In genomic region chr14:52315792-52316440, GRCm38 (mm10) we compare ENCODE assay signal across 8 mouse cellular contexts. TPM values are rescaled to one million over a fixed set of nuclear protein-coding genes. Genes with fewer than 3 reads are reported as not detected.
DNase-seq lines count a peak whose midpoint lies in the region; ATAC-seq and TF ChIP-seq lines count a peak whose summit lies in the region.

No protein-coding gene starts in this region.

- peak overlapping the region; percentile 22; the same call in 1 of the 2 replicates for H3K27ac ChIP-seq in ES-E14 (ENCODE audit: insufficient read depth, low read depth, low read length, poor library complexity, severe bottlenecking)
- H3K27ac ChIP-seq in hindbrain, embryonic 12.5 days: peak overlapping the region; percentile 97

- under 1% methylated on average over 35 of the region's 41 CpGs for WGBS in hindbrain, embryonic 12.5 days

- no peak for DNase-seq in ES-E14 (ENCODE audit: low read depth, low spot score)
- peak; percentile 74 for DNase-seq in cerebellum, adult 11 months
- peak; percentile 61 to 72 for DNase-seq in layer of hippocampus, postnatal 25 days (ENCODE audit: extremely low spot score in 1 of 2, low spot score in 1 of 2)
- peak; percentile 81 for DNase-seq in lung, postnatal 10 days
- DNase-seq in ovary, postnatal 36 days (ENCODE audit: low spot score): peak; percentile 77
- DNase-seq in thymus, postnatal 4 days: peak; percentile 85

- H3K4me3 ChIP-seq in ES-E14 (ENCODE audit: insufficient read depth in 1 of 2, low read depth in 1 of 2, low read length in 2 of 2, poor library complexity in 1 of 2, severe bottlenecking in 1 of 2): peak overlapping the region; percentile 73 to 98
- H3K4me3 ChIP-seq in hindbrain, embryonic 12.5 days: peak overlapping the region; percentile 80

- no peaks in the 10 kb centered on the region for H3K9me3 ChIP-seq in ES-E14 (ENCODE audit: control insufficient read depth, insufficient read depth, low read depth, low read length)
- H3K9me3 ChIP-seq in hindbrain, embryonic 12.5 days (replicated peaks): no peaks in the 10 kb centered on the region

- in situ Hi-C loops in ES-E14 (cut with MboI; ENCODE audit: low sequenced_read_pairs in 2 of 2, unreplicated experiment in 2 of 2): no loop called here

- peak overlapping the region; percentile 84 for H3K4me2 ChIP-seq in hindbrain, embryonic 12.5 days (replicated peaks)

- no peaks in the 10 kb centered on the region for H3K27me3 ChIP-seq in hindbrain, embryonic 12.5 days

- H3K36me3 ChIP-seq in ES-E14 (ENCODE audit: control insufficient read depth, insufficient read depth, low read length, poor library complexity, severe bottlenecking): peaks cover 16% of the 10 kb centered on the region; the same call in 1 of the 2 replicates
- peaks cover 41% of the 10 kb centered on the region for H3K36me3 ChIP-seq in hindbrain, embryonic 12.5 days

- ATAC-seq in frontal cortex, adult (ENCODE audit: low TSS enrichment): peak; percentile 53
- ATAC-seq in hindbrain, embryonic 12.5 days (ENCODE audit: low FRiP score): peak; percentile 91

- H3K9ac ChIP-seq in ES-E14 (ENCODE audit: insufficient read depth, low read depth, low read length, poor library complexity, severe bottlenecking): peak overlapping the region; percentile 77
- H3K9ac ChIP-seq in hindbrain, embryonic 12.5 days: peak overlapping the region; percentile 95

- H3K4me1 ChIP-seq in ES-E14 (ENCODE audit: control insufficient read depth in 2 of 2, insufficient read depth in 2 of 2, low read length in 2 of 2, poor library complexity in 1 of 2): peaks cover 2 to 21% of the 10 kb centered on the region in 2 experiments; a peak in 3 of 4 replicates
- peaks cover 51% of the 10 kb centered on the region for H3K4me1 ChIP-seq in hindbrain, embryonic 12.5 days

TF ChIP-seq in ES-E14, 5 proteins besides CTCF, POLR2A, EP300 and RAD21:
- no peak for TF ChIP-seq ZNF384 (IDR thresholded peaks at IDR 0.05; ENCODE audit: low read depth, low read length)
- 0 out of 2 replicates have a peak, but pooled peaks have one; percentile 44 for TF ChIP-seq HCFC1 (IDR thresholded peaks at IDR 0.05; ENCODE audit: borderline replicate concordance, insufficient read depth, low read length)

RNA-seq across cellular contexts. Expression of gene Mettl3, which starts 11.0 kb away (rescaled TPM):
- 22.0 and 50.3 TPM in 2 replicates for total RNA-seq in ES-E14 (2012; rRNA removed)
- 54.7 and 56.1 TPM in 2 replicates for polyA plus RNA-seq in hindbrain, embryonic 12.5 days (2016; fragmentation: Nextera tagmentation; extraction: Ambion mirVana)
- 10 to 100 TPM; 39.1 to 48.8 TPM for total RNA-seq in layer of hippocampus, postnatal 25 days (2021)

RNA-seq across cellular contexts. Expression of gene Sall2, which starts 12.6 kb away (rescaled TPM):
- total RNA-seq in ES-E14 (2012; rRNA removed): 4.3 and 5.0 TPM in 2 replicates
- polyA plus RNA-seq in hindbrain, embryonic 12.5 days (2016; fragmentation: Nextera tagmentation; extraction: Ambion mirVana): 60.7 and 62.8 TPM in 2 replicates
- total RNA-seq in layer of hippocampus, postnatal 25 days (2021): 10 to 100 TPM; 44.9 to 48.8 TPM

RNA-seq across cellular contexts. Expression of gene Rab2b, which starts 36.6 kb away (rescaled TPM):
- 2.6 and 4.9 TPM in 2 replicates for total RNA-seq in ES-E14 (2012; rRNA removed)
- polyA plus RNA-seq in hindbrain, embryonic 12.5 days (2016; fragmentation: Nextera tagmentation; extraction: Ambion mirVana): 40.6 and 51.9 TPM in 2 replicates
- total RNA-seq in layer of hippocampus, postnatal 25 days (2021): 10 to 100 TPM; 36.0 to 38.2 TPM

RNA-seq across cellular contexts. Expression of gene Tox4, which starts 37.0 kb away (rescaled TPM):
- total RNA-seq in ES-E14 (2012; rRNA removed): 21.3 and 29.1 TPM in 2 replicates
- 51.1 and 57.3 TPM in 2 replicates for polyA plus RNA-seq in hindbrain, embryonic 12.5 days (2016; fragmentation: Nextera tagmentation; extraction: Ambion mirVana)
- 10 to 100 TPM; 57.1 to 57.5 TPM for total RNA-seq in layer of hippocampus, postnatal 25 days (2021)

RNA-seq across cellular contexts. Expression of gene Olfr1513, which starts 40.3 kb away (rescaled TPM):
- total RNA-seq in ES-E14 (2012; rRNA removed): not detected in 2 replicates
- 0.06 TPM in 1 of 2 replicates, not detected in the other for polyA plus RNA-seq in hindbrain, embryonic 12.5 days (2016; fragmentation: Nextera tagmentation; extraction: Ambion mirVana)
- not detected for total RNA-seq in layer of hippocampus, postnatal 25 days (2021)
